Mouse (Mus musculus): ENCODE data around the gene Coa7.

- TF ChIP-seq CTCF (IDR thresholded peaks at IDR 0.05; ENCODE audit: borderline replicate concordance, insufficient read depth, low read length) (no peak), POLR2A (IDR thresholded peaks at IDR 0.05; ENCODE audit: low read depth, low read length) (no peak)
Observed at GRCm38 (mm10) chr4:108362321-108363261, 34.7 kb downstream of the Coa7 start.

All from embryonic fibroblast, embryonic 13.5 days (primary cell).